Mouse (Mus musculus): ENCODE measurements around the gene Tbcc. TPM values are rescaled to one million over a fixed set of nuclear protein-coding genes. Genes with fewer than 3 reads are reported as not detected.
A peak's percentile ranks its signal among the peaks of the same experiment; 100 is the strongest.

Tbcc gene
- polyA plus RNA-seq, 1 experiment from 2014 or later = 73.3 TPM

DNA sequence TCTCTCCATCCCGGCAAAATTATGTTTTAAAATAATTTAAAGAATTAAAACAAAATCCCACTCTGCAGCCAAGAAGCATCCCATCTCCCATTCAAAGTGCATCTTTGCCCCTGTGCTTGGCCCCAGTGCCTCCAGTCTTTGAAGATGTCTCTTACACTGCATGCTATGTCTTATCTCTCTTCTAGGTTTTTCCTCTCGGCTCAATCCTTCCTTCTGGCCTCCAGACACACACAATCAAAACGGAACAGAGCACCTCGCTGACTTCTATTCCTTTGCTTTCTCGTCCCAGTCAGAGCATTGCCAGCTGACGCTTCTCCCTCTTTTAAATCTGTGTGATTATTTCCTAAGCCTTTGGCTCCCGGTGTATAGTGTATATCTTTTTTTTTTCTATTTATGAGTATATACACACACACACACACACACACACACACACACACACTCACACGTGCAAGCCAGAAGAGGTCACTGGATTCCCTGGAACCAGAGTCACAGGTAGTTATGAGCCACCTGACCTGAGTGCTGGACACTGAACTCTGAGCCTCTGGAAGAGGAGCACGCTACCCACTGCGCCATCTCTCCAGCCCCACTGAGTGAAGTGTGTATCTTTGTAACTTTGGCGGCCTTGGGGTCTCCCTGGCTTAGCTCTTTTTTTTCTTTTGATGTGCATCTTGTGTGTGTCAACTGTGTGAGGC is 5.1 kb upstream of the Tbcc start:
- Histone ChIP-seq H3K9me3 (ENCODE audit: control insufficient read depth, low read length) (no peaks in the 10 kb centered on the region), H3K4me1 (ENCODE audit: control insufficient read depth, insufficient read depth, low read length) (0 out of 2 replicates have a peak, but pooled peaks cover 3% of the 10 kb centered on the region), H3K9ac (ENCODE audit: low read length) (no peak overlapping the region), H3K27me3 (ENCODE audit: control insufficient read depth, insufficient read depth, low read length) (no peaks in the 10 kb centered on the region), H3K27ac (replicated peaks; ENCODE audit: low read depth, low read length) (no peak overlapping the region), H3K4me3 (ENCODE audit: low read depth, low read length) (no peak overlapping the region), H3K4me2 (ENCODE audit: low read depth, severe bottlenecking) (no peak overlapping the region), H3K36me3 (ENCODE audit: control insufficient read depth, insufficient read depth, low read length) (no peaks in the 10 kb centered on the region)
- 84% methylated on average over 11 of the region's 11 CpGs for WGBS
- no peak for DNase-seq (ENCODE audit: low spot score)
- ATAC-seq (ENCODE audit: insufficient number of reproducible peaks, low FRiP score, low TSS enrichment, low read depth) = no peak

DNA sequence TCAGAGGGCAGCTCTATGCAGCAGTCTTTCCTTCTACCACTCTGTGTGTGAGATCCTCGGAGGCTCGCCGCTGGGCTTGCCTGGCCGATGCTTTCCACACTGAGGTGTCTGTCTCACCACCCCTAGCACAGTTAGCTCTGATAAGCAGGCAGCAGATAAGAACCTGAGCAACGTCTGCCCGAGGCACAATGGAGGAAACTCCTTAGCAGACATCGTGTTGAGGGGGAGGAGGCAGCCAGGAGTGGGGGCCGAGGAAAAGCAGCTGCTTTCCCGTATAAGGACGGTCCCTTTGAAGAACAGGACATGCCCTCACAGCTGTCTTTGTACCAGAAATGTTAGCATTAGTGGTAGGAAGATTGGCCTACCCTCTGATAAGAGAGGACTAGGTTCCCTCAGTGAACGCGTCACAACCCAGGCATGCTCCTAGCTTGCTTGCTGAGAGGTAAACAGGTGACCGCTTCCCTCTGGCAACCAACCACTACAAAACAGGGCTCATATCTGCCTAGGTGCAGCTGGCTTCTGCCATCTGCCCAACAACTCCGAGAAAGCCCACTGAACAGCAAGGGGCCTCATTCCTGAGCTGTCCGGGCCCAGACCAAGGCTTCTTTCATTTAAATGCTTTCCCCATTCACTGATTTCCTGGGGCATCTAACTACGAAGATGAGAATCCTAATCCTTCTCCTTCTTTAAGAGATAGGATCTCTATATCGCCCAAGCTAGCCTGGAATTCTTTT is 4.4 kb upstream of the Tbcc start:
- 47% methylated on average over 17 of the region's 17 CpGs for WGBS
- H3K36me3 ChIP-seq (ENCODE audit: control insufficient read depth, insufficient read depth, low read length) = no peaks in the 10 kb centered on the region
- no peak overlapping the region for H3K4me3 ChIP-seq (ENCODE audit: low read depth, low read length)
- no peak overlapping the region for H3K4me2 ChIP-seq (ENCODE audit: low read depth, severe bottlenecking)
- H3K27me3 ChIP-seq (ENCODE audit: control insufficient read depth, insufficient read depth, low read length) = no peaks in the 10 kb centered on the region
- no peak overlapping the region for H3K27ac ChIP-seq (replicated peaks; ENCODE audit: low read depth, low read length)
- ATAC-seq (ENCODE audit: insufficient number of reproducible peaks, low FRiP score, low TSS enrichment, low read depth) (no peak), DNase-seq (ENCODE audit: low spot score) (no peak)
- H3K4me1 ChIP-seq (ENCODE audit: control insufficient read depth, insufficient read depth, low read length) = 0 out of 2 replicates have a peak, but pooled peaks cover 3% of the 10 kb centered on the region
- H3K9ac ChIP-seq (ENCODE audit: low read length) = no peak overlapping the region
- H3K9me3 ChIP-seq (ENCODE audit: control insufficient read depth, low read length) = no peaks in the 10 kb centered on the region

DNA sequence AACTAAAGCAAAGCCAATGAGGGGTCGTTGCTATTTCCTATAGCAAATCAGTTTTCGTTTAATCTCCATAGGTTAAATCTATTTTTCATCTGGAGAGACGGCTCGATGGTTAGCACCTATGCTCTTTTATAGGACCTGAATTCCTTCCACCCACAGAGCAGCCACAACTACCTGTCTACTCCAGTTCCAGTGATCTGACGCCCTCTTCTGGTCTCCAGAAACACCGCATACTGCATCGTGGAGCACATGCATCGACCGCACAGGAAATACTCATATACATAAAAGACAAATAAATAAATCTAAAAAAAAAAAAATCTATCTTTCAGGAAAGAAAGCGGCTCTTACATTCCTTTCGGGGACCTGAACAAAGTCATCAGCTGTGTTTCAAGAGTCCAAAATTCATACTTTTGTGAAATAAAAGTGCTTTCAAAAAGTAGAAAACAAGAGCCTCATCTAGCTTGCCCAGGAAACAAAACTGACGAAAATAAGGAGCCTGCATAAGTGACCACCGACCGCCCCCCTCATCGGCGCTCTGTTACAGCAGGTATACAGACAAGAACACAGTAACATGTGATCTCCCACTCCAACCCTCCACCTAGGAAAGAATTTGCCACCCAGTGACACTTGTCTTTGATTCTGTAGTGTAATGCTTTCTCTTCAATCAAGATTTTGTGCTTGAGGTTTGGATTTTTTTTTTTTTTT is 1.8 kb upstream of the Tbcc start:
- Histone ChIP-seq H3K27me3 (ENCODE audit: control insufficient read depth, insufficient read depth, low read length) (no peaks in the 10 kb centered on the region), H3K27ac (replicated peaks; ENCODE audit: low read depth, low read length) (peak overlapping the region; percentile 97), H3K4me1 (ENCODE audit: control insufficient read depth, insufficient read depth, low read length) (peaks cover 23% of the 10 kb centered on the region), H3K4me3 (ENCODE audit: low read depth, low read length) (peak overlapping the region; percentile 92), H3K36me3 (ENCODE audit: control insufficient read depth, insufficient read depth, low read length) (peaks cover 4% of the 10 kb centered on the region; the same call in 1 of the 2 replicates), H3K4me2 (ENCODE audit: low read depth, severe bottlenecking) (peak overlapping the region; percentile 88), H3K9ac (ENCODE audit: low read length) (no peak overlapping the region; the same call in 1 of the 2 replicates), H3K9me3 (ENCODE audit: control insufficient read depth, low read length) (no peaks in the 10 kb centered on the region)
- ATAC-seq (ENCODE audit: insufficient number of reproducible peaks, low FRiP score, low TSS enrichment, low read depth) (no peak), DNase-seq (ENCODE audit: low spot score) (peak; percentile 55)
- WGBS = 33% methylated on average over 16 of the region's 16 CpGs

DNA sequence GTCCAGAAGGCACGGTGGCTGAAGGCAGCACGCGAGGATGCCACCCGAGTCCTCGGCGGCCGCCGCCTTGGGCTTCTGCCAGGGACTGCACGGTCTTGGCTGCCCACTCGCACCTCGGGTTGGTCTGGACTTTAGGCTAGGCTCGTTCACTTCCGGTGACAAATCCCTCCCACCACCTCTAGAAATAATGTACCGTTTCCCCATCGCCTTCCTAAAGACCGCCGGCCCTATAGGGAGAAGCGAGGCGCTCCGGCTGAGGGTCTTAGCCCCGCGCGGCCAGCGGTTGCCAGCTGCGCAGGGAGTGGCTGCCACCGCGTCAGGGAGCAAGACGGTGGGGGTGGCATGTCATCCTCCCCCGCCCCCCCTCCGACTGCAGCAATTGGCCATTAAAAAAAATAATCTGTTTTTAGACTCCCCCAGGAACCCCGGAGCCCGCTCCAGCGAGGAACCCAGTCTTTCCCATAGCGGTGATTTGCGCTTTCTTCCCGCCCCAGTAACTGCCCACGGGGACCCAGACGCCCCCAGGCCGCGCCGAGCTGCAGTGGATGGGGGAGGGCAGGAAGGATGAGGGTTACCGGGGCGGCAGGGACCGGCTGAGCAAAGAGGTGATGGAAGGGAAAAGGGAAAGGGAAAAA is 917 bp upstream of the Tbcc start:
- peaks cover 23% of the 10 kb centered on the region for H3K4me1 ChIP-seq (ENCODE audit: control insufficient read depth, insufficient read depth, low read length)
- peak overlapping the region; percentile 92 for H3K4me3 ChIP-seq (ENCODE audit: low read depth, low read length)
- H3K4me2 ChIP-seq (ENCODE audit: low read depth, severe bottlenecking) = peak overlapping the region; percentile 88
- ATAC-seq (ENCODE audit: insufficient number of reproducible peaks, low FRiP score, low TSS enrichment, low read depth) (peak; percentile 75), DNase-seq (ENCODE audit: low spot score) (peak; percentile 80)
- H3K9ac ChIP-seq (ENCODE audit: low read length) = peak overlapping the region; percentile 76
- WGBS = under 1% methylated on average over 44 of the region's 44 CpGs
- H3K36me3 ChIP-seq (ENCODE audit: control insufficient read depth, insufficient read depth, low read length) = peaks cover 7% of the 10 kb centered on the region; the same call in 1 of the 2 replicates
- peak overlapping the region; percentile 97 for H3K27ac ChIP-seq (replicated peaks; ENCODE audit: low read depth, low read length)
- no peaks in the 10 kb centered on the region for H3K9me3 ChIP-seq (ENCODE audit: control insufficient read depth, low read length)
- H3K27me3 ChIP-seq (ENCODE audit: control insufficient read depth, insufficient read depth, low read length) = no peaks in the 10 kb centered on the region

DNA sequence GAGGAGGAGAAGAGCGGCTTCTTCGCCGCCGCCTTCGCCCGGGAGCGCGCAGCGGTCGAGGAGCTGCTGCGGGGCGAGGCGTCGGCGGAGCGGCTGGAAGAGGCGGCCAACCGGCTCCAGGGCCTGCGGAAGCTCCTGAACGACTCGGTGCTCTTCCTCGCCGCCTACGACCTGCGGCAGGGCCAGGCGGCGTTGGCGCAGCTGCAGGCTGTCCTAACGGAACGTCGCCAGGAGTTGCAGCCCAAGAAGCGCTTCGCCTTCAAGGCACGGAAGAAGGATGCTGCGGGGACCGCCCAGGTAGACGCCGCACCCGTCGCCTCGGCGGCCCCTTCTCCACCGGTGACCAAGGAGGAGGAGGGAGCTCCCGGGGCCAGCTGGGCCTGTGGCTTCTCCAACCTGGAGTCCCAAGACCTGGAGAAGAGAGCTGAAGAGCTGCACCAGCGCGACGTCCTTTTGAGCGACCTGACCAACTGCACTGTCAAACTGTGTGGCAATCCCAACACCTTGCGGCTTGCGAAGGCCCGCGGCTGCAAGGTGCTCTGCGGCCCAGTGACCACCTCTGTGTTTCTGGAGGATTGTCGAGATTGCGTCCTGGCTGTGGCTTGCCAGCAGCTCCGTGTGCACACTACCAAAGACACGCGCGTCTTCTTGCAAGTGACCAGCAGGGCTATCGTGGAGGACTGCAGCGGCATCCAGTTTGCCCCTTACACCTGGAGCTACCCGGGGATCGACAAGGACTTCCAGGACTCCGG is 535 bp downstream of the Tbcc start:
- Histone ChIP-seq H3K36me3 (ENCODE audit: control insufficient read depth, insufficient read depth, low read length) (peaks cover 7% of the 10 kb centered on the region; the same call in 1 of the 2 replicates), H3K9ac (ENCODE audit: low read length) (peak overlapping the region; percentile 91), H3K4me1 (ENCODE audit: control insufficient read depth, insufficient read depth, low read length) (peaks cover 23% of the 10 kb centered on the region), H3K4me3 (ENCODE audit: low read depth, low read length) (peak overlapping the region; percentile 92), H3K4me2 (ENCODE audit: low read depth, severe bottlenecking) (peak overlapping the region; percentile 97), H3K9me3 (ENCODE audit: control insufficient read depth, low read length) (no peaks in the 10 kb centered on the region), H3K27me3 (ENCODE audit: control insufficient read depth, insufficient read depth, low read length) (no peaks in the 10 kb centered on the region), H3K27ac (replicated peaks; ENCODE audit: low read depth, low read length) (peak overlapping the region; percentile 70)
- ATAC-seq (ENCODE audit: insufficient number of reproducible peaks, low FRiP score, low TSS enrichment, low read depth) = 0 out of 2 replicates have a peak, but pooled peaks have one; percentile 9
- 2% methylated on average over 64 of the region's 64 CpGs for WGBS
- peak; percentile 51 for DNase-seq (ENCODE audit: low spot score)

DNA sequence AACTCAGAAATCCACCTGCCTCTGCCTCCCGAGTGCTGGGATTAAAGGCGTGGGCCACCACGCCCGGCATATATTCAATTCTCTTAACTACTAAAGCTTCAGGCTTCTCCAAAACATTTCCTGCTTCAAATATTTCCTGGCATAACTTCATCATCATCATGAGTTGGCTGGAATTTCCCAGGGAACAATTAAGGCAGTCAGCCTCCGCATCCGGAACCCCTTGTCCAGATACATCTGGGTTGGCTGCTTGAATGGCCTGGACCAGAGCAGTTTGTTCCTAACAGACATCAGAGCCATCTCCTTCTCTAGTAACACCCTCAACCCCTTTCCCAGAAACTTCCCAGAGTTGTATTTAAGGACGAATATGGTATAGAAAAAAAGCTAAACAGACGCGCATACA is 4.9 kb downstream of the Tbcc start:
- Histone ChIP-seq H3K4me3 (ENCODE audit: low read depth, low read length) (no peak overlapping the region), H3K9me3 (ENCODE audit: control insufficient read depth, low read length) (no peaks in the 10 kb centered on the region), H3K4me2 (ENCODE audit: low read depth, severe bottlenecking) (no peak overlapping the region), H3K27ac (replicated peaks; ENCODE audit: low read depth, low read length) (no peak overlapping the region), H3K9ac (ENCODE audit: low read length) (no peak overlapping the region), H3K4me1 (ENCODE audit: control insufficient read depth, insufficient read depth, low read length) (peaks cover 22% of the 10 kb centered on the region), H3K27me3 (ENCODE audit: control insufficient read depth, insufficient read depth, low read length) (no peaks in the 10 kb centered on the region), H3K36me3 (ENCODE audit: control insufficient read depth, insufficient read depth, low read length) (peaks cover 7% of the 10 kb centered on the region; the same call in 1 of the 2 replicates)
- WGBS = 90% methylated on average over 9 of the region's 9 CpGs
- DNase-seq (ENCODE audit: low spot score) (no peak), ATAC-seq (ENCODE audit: insufficient number of reproducible peaks, low FRiP score, low TSS enrichment, low read depth) (no peak)

DNA sequence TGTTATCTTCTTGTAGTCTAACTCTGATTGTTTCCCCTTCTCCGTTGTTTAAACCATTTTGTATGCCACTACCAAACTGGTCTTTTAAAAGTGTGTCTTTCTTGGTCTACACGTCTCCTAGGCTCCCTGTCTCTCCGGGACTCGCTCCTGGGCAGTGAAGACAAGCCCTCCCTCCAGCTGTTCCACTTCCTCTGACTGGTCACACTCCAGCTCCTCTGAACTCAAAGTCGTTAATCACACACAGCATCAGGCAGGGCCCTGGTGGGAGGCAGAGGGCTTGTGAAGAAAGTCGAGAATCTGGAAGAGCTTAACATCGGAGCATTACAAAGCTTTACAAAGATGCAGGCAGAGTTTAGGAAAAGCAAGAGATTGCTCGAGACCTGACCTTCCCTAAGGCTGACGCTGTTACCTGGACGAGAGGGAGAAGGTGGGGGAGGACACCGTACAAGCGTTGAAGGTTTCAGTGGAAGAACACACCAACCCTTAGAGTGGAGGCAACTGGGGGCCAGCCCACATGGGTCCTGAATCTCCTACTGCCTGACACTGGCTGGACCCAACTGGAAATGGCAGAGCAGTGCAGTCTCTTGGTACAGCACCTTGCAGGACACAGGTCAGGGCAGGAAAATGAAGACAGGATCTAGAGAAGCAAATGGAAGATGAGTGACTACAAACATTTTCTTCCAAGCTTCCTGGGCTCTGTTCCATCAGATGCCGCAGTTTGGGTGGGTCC is 6.9 kb downstream of the Tbcc start:
- DNase-seq (ENCODE audit: low spot score) (peak; percentile 39), ATAC-seq (ENCODE audit: insufficient number of reproducible peaks, low FRiP score, low TSS enrichment, low read depth) (no peak)
- no peaks in the 10 kb centered on the region for H3K27me3 ChIP-seq (ENCODE audit: control insufficient read depth, insufficient read depth, low read length)
- 31% methylated on average over 13 of the region's 13 CpGs for WGBS
- no peak overlapping the region for H3K4me3 ChIP-seq (ENCODE audit: low read depth, low read length)
- no peak overlapping the region for H3K27ac ChIP-seq (replicated peaks; ENCODE audit: low read depth, low read length)
- H3K9ac ChIP-seq (ENCODE audit: low read length) = peak overlapping the region; percentile 2; the same call in 1 of the 2 replicates
- H3K9me3 ChIP-seq (ENCODE audit: control insufficient read depth, low read length) = no peaks in the 10 kb centered on the region
- no peak overlapping the region for H3K4me2 ChIP-seq (ENCODE audit: low read depth, severe bottlenecking)
- peaks cover 10% of the 10 kb centered on the region for H3K4me1 ChIP-seq (ENCODE audit: control insufficient read depth, insufficient read depth, low read length)
- H3K36me3 ChIP-seq (ENCODE audit: control insufficient read depth, insufficient read depth, low read length) = peaks cover 6% of the 10 kb centered on the region; the same call in 1 of the 2 replicates
